Mouse (Mus musculus) liver, embryonic 14 days (tissue): ENCODE results near the gene Olfr923. TPM values are rescaled to one million over a fixed set of nuclear protein-coding genes. Genes with fewer than 3 reads are reported as not detected.

Source experiments
- polyA plus RNA-seq: library from polyadenylated mRNA; depleted of rRNA; stranded (reverse); fragments of >200 nt; gene quantifications from 2 replicates; pipeline ENCODE4 v1.2.3, GENCODE M21; 2012; rRNA removed

Gene Olfr923
- polyA plus RNA-seq, result not detected in 2 replicates

DNA sequence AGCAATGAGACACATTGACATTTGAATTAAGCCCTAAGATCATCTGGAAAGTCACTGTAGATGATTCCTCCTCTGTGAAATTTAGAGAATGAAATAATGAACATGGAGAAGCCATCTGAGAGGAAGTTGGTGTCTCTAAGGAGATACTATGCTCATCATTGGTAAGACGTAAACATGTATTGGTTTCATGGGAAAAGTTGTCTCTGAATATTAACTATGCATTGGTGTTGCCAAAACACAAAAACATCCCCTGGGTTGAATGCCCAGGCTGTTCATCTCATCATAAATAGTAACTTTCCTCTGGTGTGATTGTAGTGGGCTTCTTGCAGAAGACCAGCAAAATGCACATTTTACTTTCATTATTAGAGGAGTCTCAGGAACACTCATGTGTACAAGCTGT, at the start of gene Olfr923:
Gene Olfr923, plus strand, starts transcription at position 301 of the 400 bp plus-strand sequence.

GRCm38 (mm10) chr9:38814314-38814713, 12.0 kb upstream of the Olfr923 start, which contains the start of gene Olfr922:
Olfr922 (plus strand) TSS chr9:38814614.

DNA sequence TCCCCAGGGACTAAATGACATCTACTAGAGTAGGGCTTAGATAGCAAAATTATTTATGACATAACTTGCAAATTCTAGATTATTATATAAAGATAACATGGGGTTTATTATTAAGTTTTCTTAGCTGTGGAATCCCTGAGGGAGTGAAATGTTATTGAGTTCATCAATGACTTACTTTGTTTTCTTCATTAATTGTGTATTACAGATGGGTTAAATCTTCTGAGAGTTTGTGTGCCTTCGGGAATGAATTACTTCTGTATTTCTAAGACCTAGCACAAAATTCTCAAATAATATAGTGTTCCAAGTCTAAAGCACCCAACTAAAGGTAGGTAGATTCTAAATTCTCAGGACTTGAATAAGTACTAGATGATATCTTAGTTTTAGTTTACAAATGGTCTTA, 17.8 kb downstream of the Olfr923 start, which contains the start of gene Olfr924:
Gene Olfr924, plus strand, starts transcription at position 301 of the 400 bp plus-strand sequence.

GRCm38 (mm10) chr9:38854760-38855159, 28.4 kb downstream of the Olfr923 start, which contains the start of gene Olfr26:
Olfr26 (plus strand) TSS chr9:38855060.

DNA sequence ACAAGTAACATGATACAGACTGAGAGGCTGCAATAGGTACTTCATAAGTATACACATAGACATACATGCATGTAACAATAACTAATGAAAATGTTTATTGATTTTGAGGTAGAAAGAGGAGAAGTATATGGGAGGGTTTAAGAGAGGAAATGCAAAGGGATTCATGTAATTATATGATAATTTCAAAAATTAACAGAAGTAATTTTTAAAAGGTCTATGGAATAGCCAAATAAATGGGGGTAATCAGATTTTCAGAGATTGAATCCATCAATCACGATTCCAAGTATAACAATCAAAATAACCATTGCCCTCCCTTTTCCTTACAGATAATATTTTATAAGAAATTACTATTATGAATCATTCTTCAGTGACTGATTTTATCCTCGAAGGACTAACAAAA, 50.5 kb downstream of the Olfr923 start, which contains the start of gene Olfr926:
Gene Olfr926, plus strand, starts transcription at position 301 of the 400 bp plus-strand sequence.

Other genes starting within 250 kb of the Olfr923 start
- not detected in 2 replicates for gene Olfr912, start 246.4 kb upstream of the Olfr923 start, polyA plus RNA-seq
- gene Olfr913, start 233.8 kb upstream of the Olfr923 start, polyA plus RNA-seq, result not detected in 2 replicates
- not detected in 2 replicates for gene Olfr914, start 221.4 kb upstream of the Olfr923 start, polyA plus RNA-seq
- gene Olfr916, start 166.7 kb upstream of the Olfr923 start, polyA plus RNA-seq, result not detected in 2 replicates
- not detected in 2 replicates for gene Olfr917, start 160.7 kb upstream of the Olfr923 start, polyA plus RNA-seq
- not detected in 2 replicates for gene Olfr918, start 151.9 kb upstream of the Olfr923 start, polyA plus RNA-seq
- gene Olfr919, start 122.9 kb upstream of the Olfr923 start, polyA plus RNA-seq, result not detected in 2 replicates
- 4.3 and 5.0 TPM in 2 replicates for gene Vwa5a, start 108.3 kb upstream of the Olfr923 start, polyA plus RNA-seq
- gene Olfr920, start 74.2 kb upstream of the Olfr923 start, polyA plus RNA-seq, result 0.03 and 0.05 TPM in 2 replicates
- not detected in 2 replicates for gene Olfr921, start 53.5 kb upstream of the Olfr923 start, polyA plus RNA-seq
- not detected in 2 replicates for gene Olfr922, start 11.9 kb upstream of the Olfr923 start, polyA plus RNA-seq
- not detected in 2 replicates for gene Olfr924, start 17.9 kb downstream of the Olfr923 start, polyA plus RNA-seq
- gene Olfr26, start 28.5 kb downstream of the Olfr923 start, polyA plus RNA-seq, result not detected in 2 replicates
- gene Olfr926, start 50.6 kb downstream of the Olfr923 start, polyA plus RNA-seq, result not detected in 2 replicates
- gene Olfr930, start 103.3 kb downstream of the Olfr923 start, polyA plus RNA-seq, result not detected in 2 replicates
- not detected in 2 replicates for gene Olfr933, start 145.8 kb downstream of the Olfr923 start, polyA plus RNA-seq
- not detected in 2 replicates for gene Olfr934, start 161.8 kb downstream of the Olfr923 start, polyA plus RNA-seq
- gene Olfr935, start 173.1 kb downstream of the Olfr923 start, polyA plus RNA-seq, result not detected in 2 replicates
- gene Olfr146, start 196.8 kb downstream of the Olfr923 start, polyA plus RNA-seq, result not detected in 2 replicates
- gene Olfr937, start 238.4 kb downstream of the Olfr923 start, polyA plus RNA-seq, result not detected in 2 replicates